Mouse (Mus musculus) heart, postnatal 36 days (tissue): ENCODE data around the gene Lfng. TPM values are rescaled to one million over a fixed set of nuclear protein-coding genes. Genes with fewer than 3 reads are reported as not detected.

Experiments
- DNase-seq, 2 experiments: peaks; one replicate each; pipeline ENCODE4 v3.0.0; 2021 to 2022
- intact Hi-C: fragments of 180-260 bp; cut with DNase I; formaldehyde crosslinking; loops from one replicate; pipeline ENCODE4 v1.15.1; 2025
- total RNA-seq, 2 experiments: library from RNA; stranded (reverse); gene quantifications; 2 replicates each; pipeline ENCODE4 v1.2.3; 2021

Gene Lfng
- total RNA-seq, 2 experiments from 2014 or later = 7.2 to 9.1 TPM

DNA sequence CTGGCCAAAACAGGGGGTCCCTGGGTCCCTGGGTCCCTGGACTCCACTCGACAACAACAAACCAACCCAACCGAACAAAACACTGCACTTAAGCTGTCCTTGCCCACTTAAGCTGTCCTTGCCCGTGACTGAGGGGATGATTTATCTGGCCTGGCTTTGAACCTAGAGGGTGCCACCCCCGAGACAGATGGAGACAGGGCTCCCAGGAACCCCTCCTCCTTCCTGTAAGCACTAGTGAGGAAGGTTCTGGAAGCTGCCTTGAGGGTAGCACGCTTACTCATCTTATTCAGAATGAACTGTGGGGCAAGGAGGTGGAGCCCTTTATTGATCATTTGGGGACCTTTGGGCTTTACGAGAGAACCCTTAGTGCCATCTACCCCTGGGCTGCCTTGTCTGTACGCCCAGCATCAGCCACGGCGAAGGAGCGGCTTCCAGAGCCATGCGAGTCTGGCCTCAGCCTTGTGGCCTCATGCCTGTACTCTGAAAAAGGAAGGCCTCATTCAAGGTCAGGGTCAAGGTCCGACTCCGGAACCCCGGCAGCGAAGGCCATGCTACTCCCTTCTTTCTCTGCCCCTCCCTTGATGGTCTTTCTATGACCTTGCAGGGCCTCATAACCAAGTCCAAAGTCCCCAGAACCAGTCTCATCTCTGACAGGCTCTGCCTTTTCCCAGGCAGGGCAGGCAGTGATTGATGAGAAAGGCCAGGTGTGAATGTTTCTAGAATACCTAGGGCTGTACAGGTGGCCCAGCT, 47.2 kb downstream of the Lfng start:
- intact Hi-C loops = no loop called here
- no peak for DNase-seq

DNA sequence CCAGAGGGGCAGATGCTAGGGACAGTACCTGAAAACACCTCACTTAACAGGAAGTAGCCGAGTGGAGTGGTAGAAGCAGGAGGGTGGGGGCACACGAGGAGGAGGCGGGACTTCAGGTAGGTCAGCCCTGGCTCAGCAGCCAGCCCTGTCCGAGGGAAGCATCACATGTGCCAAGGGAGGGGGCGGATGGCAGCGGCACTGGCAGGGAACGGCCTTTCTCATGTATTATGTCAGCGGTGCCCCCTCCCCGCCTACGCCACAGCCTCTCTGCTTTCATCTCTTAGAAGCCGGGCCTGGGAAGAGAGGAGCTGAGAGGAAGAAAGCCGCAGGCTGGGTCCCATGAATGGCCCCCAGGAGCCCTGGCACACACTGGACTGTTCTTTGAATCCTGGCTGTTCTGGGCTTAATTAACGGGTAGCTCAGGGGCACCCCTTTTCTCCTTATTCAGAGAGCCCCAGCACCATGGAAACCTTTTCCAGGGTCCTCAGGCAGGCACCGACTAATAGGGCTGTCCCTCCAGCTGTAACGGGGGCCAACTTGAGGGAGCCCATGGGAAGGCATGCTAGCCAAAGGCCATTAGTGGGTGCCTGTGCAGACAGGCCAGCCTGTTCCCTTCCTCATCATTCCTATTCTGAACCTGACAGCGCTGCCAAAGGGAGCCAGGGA, 52.6 kb downstream of the Lfng start:
- intact Hi-C loops = loop anchor here (5.0 kb wide), 1 partner anchor 92 kb away; the partner anchor contains the start of gene Grifin

DNA sequence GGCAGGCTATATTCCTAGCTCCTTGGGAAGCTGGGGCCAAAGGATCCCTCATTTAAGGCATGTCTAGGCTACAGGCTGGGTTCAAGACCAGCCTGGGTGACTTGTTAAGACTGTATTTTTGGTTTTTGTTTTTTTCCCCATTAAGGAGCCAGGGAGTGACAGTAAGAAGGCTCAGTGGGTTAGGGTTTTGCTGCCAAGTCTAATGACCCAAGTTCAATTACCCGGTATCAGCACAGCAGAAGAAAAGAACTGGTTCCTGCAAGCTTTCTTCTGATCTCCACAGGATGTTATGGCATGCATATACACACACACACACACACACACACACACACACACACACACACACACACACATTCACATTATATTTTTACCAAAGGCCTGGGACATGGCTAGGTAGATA, 53.3 kb downstream of the Lfng start:
- no peak for DNase-seq
- intact Hi-C loops = loop anchor here (5.0 kb wide), 1 partner anchor 93 kb away; the partner anchor contains the start of gene Grifin

More for the DNA sequence above, 52.6 kb downstream of the Lfng start:
- no peak for DNase-seq

DNA sequence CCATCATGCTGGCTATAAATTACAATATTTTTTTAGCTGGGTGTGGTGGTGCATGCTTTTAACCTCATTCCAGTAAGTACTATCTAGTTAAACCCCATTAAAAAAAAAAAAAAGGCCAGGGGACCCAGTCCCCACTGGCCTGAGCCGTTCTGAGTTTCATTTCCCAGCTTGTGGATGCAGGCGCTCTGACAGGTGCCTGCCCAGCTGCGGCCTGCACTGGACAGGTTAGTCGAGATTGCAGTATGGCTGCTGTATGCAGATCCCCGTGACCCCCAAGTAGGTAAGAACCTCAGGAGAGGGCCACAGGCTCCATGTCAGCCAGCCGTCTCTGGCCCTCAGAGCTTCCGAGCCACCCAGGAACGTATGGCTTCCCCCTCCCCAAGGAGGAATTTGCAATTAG, 54.3 kb downstream of the Lfng start:
- no peak for DNase-seq
- intact Hi-C loops = loop anchor here (5.0 kb wide), 1 partner anchor 94 kb away; the partner anchor contains the start of gene Grifin

DNA sequence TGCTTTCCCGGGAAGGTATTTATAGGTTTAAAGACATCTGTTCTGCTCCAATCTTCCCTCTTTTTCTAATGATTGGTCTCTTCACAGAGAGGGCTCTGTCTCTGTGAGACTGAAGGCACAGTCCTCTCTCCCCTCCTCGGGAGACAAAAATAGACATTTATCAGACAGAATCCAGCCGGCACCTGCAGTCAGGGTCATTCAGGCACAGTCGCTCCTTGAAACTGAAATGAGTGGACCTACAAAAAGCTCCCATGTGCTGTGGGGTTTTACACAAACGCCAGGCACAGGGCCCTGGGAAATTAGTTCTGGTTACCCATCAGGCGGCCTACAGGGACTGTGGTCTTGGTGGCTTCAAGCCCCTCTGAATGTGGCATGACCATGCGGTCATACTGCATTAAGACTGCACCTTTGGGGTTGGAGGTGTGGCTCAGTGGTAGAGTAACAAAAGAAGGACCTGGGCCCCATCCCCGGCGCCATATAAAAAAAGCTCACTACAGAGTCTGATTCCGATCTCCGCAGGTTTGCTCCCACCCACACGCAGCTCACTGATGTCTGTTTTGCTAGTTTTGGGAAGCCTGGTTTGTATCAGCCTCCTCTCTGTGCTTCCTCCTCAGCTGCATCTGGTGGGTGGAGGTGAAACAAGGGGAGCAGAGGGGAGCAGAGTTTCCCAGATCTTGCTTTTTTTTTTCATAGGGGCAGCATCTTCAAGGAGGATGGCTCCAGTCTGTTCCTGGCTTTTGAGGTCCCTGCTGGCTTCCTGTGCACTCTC, 54.9 kb downstream of the Lfng start:
- intact Hi-C loops = loop anchor here (5.0 kb wide), 1 partner anchor 95 kb away; the partner anchor contains the start of gene Grifin
- DNase-seq = no peak

DNA sequence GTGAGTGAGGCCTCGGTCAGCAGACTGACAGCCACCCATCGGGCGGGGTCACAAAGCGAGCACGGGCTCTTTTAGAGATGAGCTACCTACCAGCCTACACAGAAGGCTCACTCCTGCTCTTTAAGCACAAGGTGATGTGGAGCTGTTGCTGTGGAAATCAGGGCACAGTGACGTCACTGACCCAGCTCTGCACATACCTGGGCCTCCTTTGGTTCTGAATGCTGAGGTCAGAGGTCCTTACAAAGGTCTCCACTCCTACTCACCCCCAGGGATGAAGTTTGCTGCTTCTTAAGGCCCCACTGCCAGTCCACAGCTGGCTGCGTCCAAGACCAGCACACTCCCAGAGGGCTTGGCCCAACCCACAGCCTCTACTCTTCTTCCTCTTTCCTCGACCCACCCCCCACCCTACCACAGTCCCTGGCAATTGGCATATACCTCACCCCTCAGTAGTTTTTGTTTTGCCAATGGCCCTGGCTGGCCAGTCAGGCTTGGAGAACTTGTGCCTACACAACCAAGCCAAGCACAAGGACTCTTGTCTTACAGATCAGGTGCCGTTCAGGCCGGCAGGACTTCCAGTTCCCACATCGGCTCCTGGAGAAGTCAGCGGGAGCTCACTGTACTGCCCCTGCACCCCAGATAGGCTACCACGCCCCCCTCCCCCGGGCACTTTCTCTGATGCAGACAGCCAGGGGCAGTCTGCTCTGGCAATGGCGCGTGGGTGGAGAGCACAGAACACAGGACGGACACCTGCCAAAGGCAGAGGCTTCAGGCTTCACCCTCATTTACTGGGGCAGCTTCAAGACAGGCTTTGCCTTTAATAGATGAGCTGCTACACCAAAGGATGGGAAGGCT, 55.8 kb downstream of the Lfng start:
- no peak for DNase-seq
- intact Hi-C loops = loop anchor here (5.0 kb wide), 1 partner anchor 96 kb away; the partner anchor contains the start of gene Grifin

DNA sequence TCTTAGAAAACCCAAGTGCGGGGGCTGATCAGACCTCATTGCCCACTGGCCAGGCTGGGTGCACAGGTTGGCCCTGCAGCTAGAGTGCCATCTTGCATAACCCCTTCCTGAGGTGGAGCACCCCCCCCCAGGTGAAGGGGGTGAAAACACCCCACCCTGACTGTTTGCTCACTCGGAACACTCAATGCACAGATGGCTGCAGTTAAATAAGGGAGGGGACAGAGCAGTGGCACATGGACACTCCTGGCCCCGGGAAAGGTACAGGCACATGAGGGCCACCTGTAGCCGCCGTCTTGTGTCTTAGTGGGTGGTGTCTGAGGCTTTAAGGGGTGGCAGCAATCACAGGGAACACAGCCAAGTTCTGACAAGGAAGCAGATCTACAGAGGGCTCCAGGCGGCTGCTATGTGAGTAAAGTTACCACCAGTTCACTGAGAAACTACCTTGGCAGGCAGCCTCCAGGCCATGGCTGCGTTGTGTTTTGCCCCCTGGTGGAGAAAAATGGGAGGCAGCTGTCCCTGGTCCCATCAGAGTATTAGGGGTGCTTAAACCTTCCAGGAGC, 56.6 kb downstream of the Lfng start:
- DNase-seq = peak; percentile 67 to 73
- intact Hi-C loops = loop anchor here (1.0 to 5.0 kb wide), 3 partner anchors 35 to 123 kb away; partner anchors contain the start of gene Grifin

Other genes starting within 250 kb of the Lfng start
- gene Snx8, start 218.1 kb upstream of the Lfng start, total RNA-seq = 10 to 100 TPM; 14.0 to 19.6 TPM
- gene Eif3b, start 188.0 kb upstream of the Lfng start, total RNA-seq = 10 to 100 TPM; 89.8 to 97.7 TPM
- not detected for gene Gm4869, start 161.7 kb upstream of the Lfng start, total RNA-seq
- 1 to 10 TPM; 5.5 to 6.7 TPM for gene Chst12, start 101.8 kb upstream of the Lfng start, total RNA-seq
- gene Grifin, start 42.2 kb upstream of the Lfng start, total RNA-seq = not detected
- 10 to 100 TPM; 13.4 to 14.7 TPM for gene Ttyh3, start 41.7 kb downstream of the Lfng start, total RNA-seq
- 1 to 10 TPM; 8.9 to 9.8 TPM for gene Iqce, start 95.1 kb downstream of the Lfng start, total RNA-seq
- 10 to 100 TPM in 1 of 2 experiments, 1 to 10 TPM in 1; 8.3 to 10.4 TPM for gene Brat1, start 97.7 kb downstream of the Lfng start, total RNA-seq
- gene Amz1, start 116.8 kb downstream of the Lfng start, total RNA-seq = under 1 TPM; 0.46 to 0.72 TPM
- gene Gna12, start 223.1 kb downstream of the Lfng start, total RNA-seq = 100 to 1,000 TPM; 109 to 114 TPM